Mouse (Mus musculus) MEL-GATA-1-ER (cell line): ENCODE data around the gene Ctps2.

Experiments
- DNase-seq: peaks from one replicate; pipeline ENCODE4 v3.0.0-alpha.2; 2012; ENCODE audit warnings: low read depth; ENCODE audit errors: extremely low read depth

The Ctps2 gene

GRCm38 (mm10) chrX:162976194-162976593 lies 75.2 kb downstream of the Ctps2 start:
- DNase-seq = no peak

- DNase-seq = no peak
Measured at GRCm38 (mm10) chrX:162986876-162987495, 85.9 kb downstream of the Ctps2 start.

GRCm38 (mm10) chrX:162991396-162991795 lies 90.4 kb downstream of the Ctps2 start:
- no peak for DNase-seq

GRCm38 (mm10) chrX:162992121-162992520 lies 91.1 kb downstream of the Ctps2 start:
- no peak for DNase-seq

GRCm38 (mm10) chrX:163027864-163028263 lies 126.8 kb downstream of the Ctps2 start:
- no peak for DNase-seq

- DNase-seq = no peak
Measured at GRCm38 (mm10) chrX:163038767-163039166, 137.7 kb downstream of the Ctps2 start.

- no peak for DNase-seq
Measured at GRCm38 (mm10) chrX:163042771-163043170, 141.7 kb downstream of the Ctps2 start.

GRCm38 (mm10) chrX:163063936-163064335 lies 162.9 kb downstream of the Ctps2 start:
- no peak for DNase-seq
